Mouse (Mus musculus): ENCODE measurements at regions not wholly inside any gene's neighbourhood (a gene's known extent, or its start where the extent isn't known, plus 50 kb on each side); places are given as distances from the start of the nearest gene placed in this dataset.

- no peak for DNase-seq
- intact Hi-C loops (cut with DNase I): no loop called here
Measured at GRCm38 (mm10) chr2:57597694-57598358, 360.4 kb downstream of the Gpd2 start.

- no peak for DNase-seq
- intact Hi-C loops (cut with DNase I): no loop called here
Measured at GRCm38 (mm10) chr2:57611599-57611998, 374.2 kb downstream of the Gpd2 start.

GRCm38 (mm10) chr2:57613243-57613642 is 375.8 kb downstream of the Gpd2 start:
- DNase-seq: no peak
- intact Hi-C loops (cut with DNase I): no loop called here

GRCm38 (mm10) chr2:57614587-57614991 is 377.2 kb downstream of the Gpd2 start:
- no peak for DNase-seq
- intact Hi-C loops (cut with DNase I): no loop called here

DNA sequence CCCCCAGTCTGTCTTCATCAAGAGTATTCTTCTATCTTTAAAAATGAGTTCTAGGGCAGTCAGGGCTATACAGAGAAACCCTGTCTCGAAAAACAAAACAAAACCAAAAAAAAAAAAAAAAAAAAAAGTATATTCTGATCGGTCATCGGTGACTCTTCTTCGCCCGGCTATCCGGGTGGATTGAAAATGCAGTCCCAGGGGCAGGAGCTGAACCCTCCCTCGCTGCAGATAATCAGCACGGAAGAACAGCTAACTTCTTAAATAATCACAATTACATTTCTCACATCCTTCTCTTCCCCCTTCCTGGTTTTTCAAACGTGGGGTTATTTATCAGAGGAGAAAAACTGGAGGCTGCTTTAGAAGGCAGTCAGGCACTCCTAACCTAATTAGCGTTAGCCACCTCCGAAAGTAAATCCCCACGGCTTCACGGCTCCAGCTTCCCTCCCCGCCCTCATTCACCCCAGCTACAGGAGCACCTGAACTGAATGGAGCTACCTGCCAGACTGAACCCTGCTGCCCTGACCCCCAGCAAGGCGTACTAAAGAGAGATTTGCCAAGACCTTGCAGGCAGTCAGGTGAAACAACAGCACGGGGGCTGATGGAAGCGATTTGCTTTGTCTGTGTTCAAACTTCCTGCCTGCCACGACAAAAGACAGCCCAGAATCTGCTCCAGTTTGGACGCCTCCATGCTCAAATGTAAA is 379.2 kb downstream of the Gpd2 start:
- intact Hi-C loops (cut with DNase I): no loop called here

GRCm38 (mm10) chr2:57617258-57617657 is 379.8 kb downstream of the Gpd2 start:
- intact Hi-C loops (cut with DNase I): no loop called here
- no peak for DNase-seq

More for the DNA sequence above, 379.2 kb downstream of the Gpd2 start:
- DNase-seq: no peak

DNA sequence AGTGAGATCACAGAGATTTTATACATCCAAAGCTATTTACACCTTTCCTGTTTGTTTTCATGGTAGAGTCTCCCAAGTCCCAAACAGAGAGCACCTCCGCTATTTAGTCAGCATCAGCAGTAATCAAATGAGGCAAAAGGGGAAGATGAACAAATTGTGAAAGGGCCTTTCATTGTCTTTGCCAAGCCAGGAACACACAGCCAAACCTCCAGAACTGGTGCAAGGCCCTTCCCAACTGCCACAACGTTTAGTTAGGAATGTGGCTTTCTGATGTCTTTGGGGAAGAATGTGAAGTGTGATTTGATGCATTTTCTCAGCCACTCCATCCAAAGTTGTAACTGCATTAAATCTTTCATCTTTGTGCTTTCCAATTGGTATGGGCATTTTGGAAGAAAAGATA is 353.6 kb upstream of the Galnt5 start:
- intact Hi-C loops (cut with DNase I): no loop called here
- no peak for DNase-seq

DNA sequence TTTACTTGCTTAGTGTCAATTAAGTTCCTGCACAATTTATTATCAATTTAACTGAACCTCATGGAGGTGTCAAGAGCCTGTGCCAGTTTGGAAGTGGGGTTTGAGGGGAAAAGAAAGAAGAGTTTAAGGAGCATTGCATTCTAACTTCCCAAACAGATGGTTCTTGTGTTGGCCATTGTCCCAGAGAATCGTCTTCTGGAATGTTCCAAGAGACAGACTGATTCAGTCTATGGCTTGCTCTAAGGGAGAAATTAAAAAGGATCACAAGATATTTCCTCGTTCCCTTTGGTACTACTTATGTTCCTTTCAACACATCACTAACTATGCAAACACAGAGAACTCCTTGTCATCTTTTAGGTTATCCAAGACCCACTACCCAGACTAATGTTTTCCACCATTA is 353.1 kb upstream of the Galnt5 start:
- intact Hi-C loops (cut with DNase I): no loop called here

GRCm38 (mm10) chr2:57649002-57649401 is 348.7 kb upstream of the Galnt5 start:
- DNase-seq: no peak
- intact Hi-C loops (cut with DNase I): no loop called here

More for the DNA sequence above, 353.1 kb upstream of the Galnt5 start:
- no peak for DNase-seq

GRCm38 (mm10) chr2:57657409-57657808 is 340.3 kb upstream of the Galnt5 start:
- intact Hi-C loops (cut with DNase I): no loop called here
- no peak for DNase-seq

DNA sequence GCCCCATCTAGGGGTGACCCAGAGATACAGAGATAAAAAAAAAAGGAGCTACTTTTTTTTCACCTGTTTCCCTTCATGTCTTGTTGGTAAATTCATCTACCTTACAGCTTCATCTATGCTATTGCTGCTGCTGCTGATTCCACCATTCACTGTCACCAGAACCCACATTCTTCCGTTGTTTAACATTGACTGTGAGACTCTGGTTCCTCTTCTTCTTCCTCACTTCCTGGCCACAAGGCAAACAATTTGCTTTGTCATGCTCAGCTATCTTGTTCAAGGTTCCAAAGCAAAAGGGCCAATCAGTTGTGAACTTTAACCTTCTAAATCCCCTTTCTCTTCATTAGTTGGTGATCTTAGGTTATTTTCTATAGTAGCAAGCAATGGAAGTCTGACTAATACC is 335.8 kb upstream of the Galnt5 start:
- intact Hi-C loops (cut with DNase I): no loop called here
- no peak for DNase-seq

- no peak for DNase-seq
Measured at GRCm38 (mm10) chr2:57672007-57672643, 325.6 kb upstream of the Galnt5 start.

GRCm38 (mm10) chr2:57689877-57690276 is 307.8 kb upstream of the Galnt5 start:
- DNase-seq: no peak
- intact Hi-C loops (cut with DNase I): loop anchor here (10.0 kb wide), 1 partner anchor 1575 kb away; no protein-coding TSS in a partner anchor

More at GRCm38 (mm10) chr2:57672007-57672643, 325.6 kb upstream of the Galnt5 start:
- intact Hi-C loops (cut with DNase I): no loop called here

DNA sequence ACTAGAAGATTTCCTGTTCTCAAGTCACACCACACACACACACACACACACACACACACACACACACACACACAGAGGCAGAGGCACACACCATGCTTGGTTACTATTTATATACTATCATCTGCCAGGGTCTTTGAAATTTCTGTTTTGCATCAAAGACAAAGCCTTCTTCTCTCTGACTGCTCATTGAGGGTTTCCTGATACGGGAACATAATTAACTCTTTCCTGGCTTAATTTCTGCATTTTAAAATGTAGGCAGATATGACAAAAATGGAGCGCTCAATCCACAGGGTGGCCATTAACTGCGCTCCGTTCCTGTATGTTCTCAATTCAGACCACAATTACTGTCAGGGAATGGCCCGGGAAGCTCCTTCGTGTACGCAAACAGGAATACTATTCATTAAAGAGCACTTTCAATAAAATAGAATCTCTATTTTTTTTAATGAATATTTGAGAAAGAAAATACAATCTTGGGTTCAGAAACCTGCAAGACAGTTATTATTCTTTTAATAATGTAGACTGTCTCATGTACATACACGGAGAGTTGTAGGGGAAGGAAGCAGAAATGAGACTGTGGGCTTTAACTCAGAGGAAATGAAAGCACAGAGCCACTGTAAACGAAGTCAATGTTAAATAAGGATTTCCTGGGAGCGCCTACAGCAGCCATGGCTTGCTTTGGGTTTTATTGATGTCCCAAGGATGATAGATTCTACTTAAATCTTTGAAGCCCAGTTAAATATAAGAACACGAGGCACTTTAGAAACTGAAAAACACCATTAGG is 300.5 kb upstream of the Galnt5 start:
- intact Hi-C loops (cut with DNase I): loop anchor here (10.0 kb wide), 1 partner anchor 1582 kb away; no protein-coding TSS in a partner anchor

DNA sequence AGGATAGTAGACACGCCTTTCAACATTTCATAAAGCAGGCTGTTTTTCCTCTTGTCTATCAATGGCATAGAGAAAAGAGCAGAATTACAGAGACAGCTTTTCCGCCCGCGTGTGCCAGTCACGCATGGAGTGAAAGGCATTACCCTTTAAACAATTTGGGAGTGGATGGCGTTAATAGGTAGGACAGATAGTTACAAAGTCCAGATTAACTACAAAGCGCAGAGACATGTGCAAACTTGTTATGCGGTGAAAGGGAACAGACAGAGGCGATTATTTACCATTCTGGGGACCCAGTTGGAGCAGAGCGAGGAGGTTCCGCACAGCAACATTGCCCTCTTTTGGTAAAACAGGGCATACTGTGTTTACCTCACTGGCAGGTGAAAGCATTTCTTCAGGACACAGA is 299.0 kb upstream of the Galnt5 start:
- intact Hi-C loops (cut with DNase I): loop anchor here (10.0 kb wide), 1 partner anchor 1584 kb away; no protein-coding TSS in a partner anchor
- peak; percentile 7 to 30 for DNase-seq

More for the DNA sequence above, 300.5 kb upstream of the Galnt5 start:
- DNase-seq: no peak

- DNase-seq: no peak
- intact Hi-C loops (cut with DNase I): loop anchor here (10.0 kb wide), 1 partner anchor 1584 kb away; no protein-coding TSS in a partner anchor
Measured at GRCm38 (mm10) chr2:57699226-57699625, 298.5 kb upstream of the Galnt5 start.

- intact Hi-C loops (cut with DNase I): no loop called here
- DNase-seq: no peak
Measured at GRCm38 (mm10) chr2:57716754-57717510, 280.8 kb upstream of the Galnt5 start.
